Mouse (Mus musculus) limb, embryonic 13.5 days (tissue): Measurements from ENCODE around the gene Ric8b. TPM values are rescaled to one million over a fixed set of nuclear protein-coding genes. Genes with fewer than 3 reads are reported as not detected.
A peak's percentile ranks its signal among the peaks of the same experiment; 100 is the strongest.

Source experiments
- ATAC-seq: fragments of 200-750 bp; cut with Nextera tagmentation; 2 replicates; pipeline ENCODE4 v1.8.0; 2017; ENCODE audit warnings: low read depth, moderate number of reproducible peaks, moderate TSS enrichment; ENCODE audit not compliant: low FRiP score
- H3K27ac ChIP-seq: fragments of 300-500 bp; sonication (generic); 2 replicates; pipeline ENCODE4 v1.5.1; 2015; ENCODE audit warnings: inconsistent platforms, mild to moderate bottlenecking, moderate library complexity
- H3K27me3 ChIP-seq: fragments of 300-500 bp; sonication (generic); 2 replicates; pipeline ENCODE4 v1.6.1; 2015; ENCODE audit warnings: mild to moderate bottlenecking, inconsistent platforms
- H3K36me3 ChIP-seq: fragments of 300-500 bp; sonication (generic); 2 replicates; pipeline ENCODE4 v1.6.1; 2015; ENCODE audit warnings: inconsistent platforms, mild to moderate bottlenecking, moderate library complexity
- H3K4me1 ChIP-seq: fragments of 300-500 bp; sonication (generic); 2 replicates; pipeline ENCODE4 v1.6.1; 2015; ENCODE audit warnings: inconsistent platforms
- H3K4me2 ChIP-seq: fragments of 300-500 bp; sonication (generic); replicated peaks from 2 replicates; pipeline ENCODE4 v1.6.1; 2015; ENCODE audit warnings: inconsistent platforms, mild to moderate bottlenecking, moderate library complexity
- H3K4me3 ChIP-seq: fragments of 300-500 bp; sonication (generic); 2 replicates; pipeline ENCODE4 v1.5.1; 2015; ENCODE audit warnings: moderate library complexity, mild to moderate bottlenecking, inconsistent platforms
- H3K9ac ChIP-seq: fragments of 300-500 bp; sonication (generic); 2 replicates; pipeline ENCODE4 v1.6.1; 2015; ENCODE audit warnings: mild to moderate bottlenecking, inconsistent platforms
- H3K9me3 ChIP-seq: fragments of 300-500 bp; sonication (generic); 2 replicates; pipeline ENCODE4 v1.6.1; 2016; ENCODE audit warnings: inconsistent platforms
- WGBS: fragments of 180-500 bp; shearing (Covaris S2); methylation state at CpG from one replicate; pipeline ENCODE4 v1.1.7; 2015; 5-methylcytosine and 5-hydroxymethylcytosine counted together
- polyA plus RNA-seq: library from polyadenylated mRNA; unstranded; fragments of >200 nt; fragmentation: Nextera tagmentation; extraction: Ambion mirVana; gene quantifications from 2 replicates; pipeline ENCODE4 v1.2.1, GENCODE M21; 2015

Gene Ric8b
- 28.6 and 30.1 TPM in 2 replicates for polyA plus RNA-seq

- H3K27me3 ChIP-seq: no peaks in the 10 kb centered on the region
- peak within 1 kb of the TSS; percentile 95 for H3K27ac ChIP-seq
- peak within 1 kb of the TSS; percentile 90 for H3K9ac ChIP-seq
- peak; percentile 98 for ATAC-seq
- peaks cover 6% of the 10 kb centered on the region for H3K36me3 ChIP-seq
- peaks cover 31% of the 10 kb centered on the region for H3K4me1 ChIP-seq
- peak within 1 kb of the TSS; percentile 92 for H3K4me2 ChIP-seq
- WGBS: under 1% methylated on average over 50 of the region's 51 CpGs
- no peaks in the 10 kb centered on the region for H3K9me3 ChIP-seq
- H3K4me3 ChIP-seq: peak within 1 kb of the TSS; percentile 85
Observed at GRCm38 (mm10) chr10:84916810-84917730, at the start of gene Ric8b. TSS of gene Ric8b (plus strand) at chr10:84917616.

- H3K27ac ChIP-seq: no peak overlapping the region
- H3K27me3 ChIP-seq: no peaks in the 10 kb centered on the region
- H3K4me2 ChIP-seq: no peak overlapping the region
- H3K4me1 ChIP-seq: peaks cover 15% of the 10 kb centered on the region
- H3K9me3 ChIP-seq: no peaks in the 10 kb centered on the region
- no peak overlapping the region for H3K9ac ChIP-seq
- no peaks in the 10 kb centered on the region for H3K36me3 ChIP-seq
- H3K4me3 ChIP-seq: no peak overlapping the region
- 54% methylated on average over 12 of the region's 12 CpGs for WGBS
- no peak for ATAC-seq
Observed at GRCm38 (mm10) chr10:84871285-84871684, 46.1 kb upstream of the Ric8b start.

GRCm38 (mm10) chr10:84871921-84872320, 45.5 kb upstream of the Ric8b start:
- WGBS: 49% methylated on average over 4 of the region's 4 CpGs
- Histone ChIP-seq H3K4me1 (peaks cover 15% of the 10 kb centered on the region), H3K27me3 (no peaks in the 10 kb centered on the region), H3K4me3 (no peak overlapping the region), H3K9me3 (no peaks in the 10 kb centered on the region), H3K36me3 (no peaks in the 10 kb centered on the region), H3K27ac (no peak overlapping the region), H3K4me2 (no peak overlapping the region), H3K9ac (no peak overlapping the region)
- no peak for ATAC-seq

GRCm38 (mm10) chr10:84879823-84880571, 37.4 kb upstream of the Ric8b start:
- no peak overlapping the region for H3K27ac ChIP-seq
- no peak for ATAC-seq
- 76% methylated on average over 9 of the region's 9 CpGs for WGBS

GRCm38 (mm10) chr10:84882528-84882927, 34.9 kb upstream of the Ric8b start:
- H3K9me3 ChIP-seq: no peaks in the 10 kb centered on the region
- no peak overlapping the region for H3K9ac ChIP-seq
- no peaks in the 10 kb centered on the region for H3K36me3 ChIP-seq
- WGBS: 92% methylated on average over 2 of the region's 2 CpGs
- peaks cover 15% of the 10 kb centered on the region for H3K4me1 ChIP-seq
- H3K4me3 ChIP-seq: no peak overlapping the region
- H3K4me2 ChIP-seq: no peak overlapping the region
- no peak overlapping the region for H3K27ac ChIP-seq
- ATAC-seq: no peak
- H3K27me3 ChIP-seq: no peaks in the 10 kb centered on the region

More at GRCm38 (mm10) chr10:84879823-84880571, 37.4 kb upstream of the Ric8b start:
- peaks cover 4% of the 10 kb centered on the region; the same call in 1 of the 2 replicates for H3K4me1 ChIP-seq
- no peak overlapping the region for H3K9ac ChIP-seq
- no peaks in the 10 kb centered on the region for H3K36me3 ChIP-seq
- H3K4me2 ChIP-seq: no peak overlapping the region
- no peaks in the 10 kb centered on the region for H3K27me3 ChIP-seq
- no peaks in the 10 kb centered on the region for H3K9me3 ChIP-seq
- no peak overlapping the region for H3K4me3 ChIP-seq

- peaks cover 28% of the 10 kb centered on the region for H3K4me1 ChIP-seq
- no peak for ATAC-seq
- H3K9me3 ChIP-seq: no peaks in the 10 kb centered on the region
- no peak overlapping the region for H3K4me3 ChIP-seq
- H3K9ac ChIP-seq: no peak overlapping the region
- no peak overlapping the region for H3K4me2 ChIP-seq
- no peaks in the 10 kb centered on the region for H3K36me3 ChIP-seq
- H3K27ac ChIP-seq: no peak overlapping the region
- no peaks in the 10 kb centered on the region for H3K27me3 ChIP-seq
- WGBS: 66% methylated on average over 5 of the region's 5 CpGs
Observed at GRCm38 (mm10) chr10:84885341-84885884, 32.0 kb upstream of the Ric8b start.

- H3K4me2 ChIP-seq: no peak overlapping the region
- no peaks in the 10 kb centered on the region for H3K9me3 ChIP-seq
- H3K27me3 ChIP-seq: no peaks in the 10 kb centered on the region
- no peaks in the 10 kb centered on the region for H3K36me3 ChIP-seq
- H3K4me3 ChIP-seq: no peak overlapping the region
- peaks cover 28% of the 10 kb centered on the region for H3K4me1 ChIP-seq
- no peak for ATAC-seq
- 19% methylated on average over 6 of the region's 6 CpGs for WGBS
- H3K27ac ChIP-seq: no peak overlapping the region
- no peak overlapping the region for H3K9ac ChIP-seq
Observed at GRCm38 (mm10) chr10:84886221-84886627, 31.2 kb upstream of the Ric8b start.

- 85% methylated on average over 8 of the region's 8 CpGs for WGBS
Observed at GRCm38 (mm10) chr10:84886785-84887184, 30.6 kb upstream of the Ric8b start.

GRCm38 (mm10) chr10:84889096-84889846, 28.1 kb upstream of the Ric8b start:
- ATAC-seq: no peak
- Histone ChIP-seq H3K9ac (no peak overlapping the region), H3K36me3 (no peaks in the 10 kb centered on the region), H3K9me3 (no peaks in the 10 kb centered on the region), H3K27ac (no peak overlapping the region), H3K4me2 (no peak overlapping the region), H3K4me1 (peaks cover 24% of the 10 kb centered on the region), H3K4me3 (no peak overlapping the region), H3K27me3 (no peaks in the 10 kb centered on the region)
- 38% methylated on average over 4 of the region's 4 CpGs for WGBS

More at GRCm38 (mm10) chr10:84886785-84887184, 30.6 kb upstream of the Ric8b start:
- no peak overlapping the region for H3K4me2 ChIP-seq
- H3K4me3 ChIP-seq: no peak overlapping the region
- no peak overlapping the region for H3K27ac ChIP-seq
- H3K9ac ChIP-seq: no peak overlapping the region
- no peaks in the 10 kb centered on the region for H3K27me3 ChIP-seq
- no peak for ATAC-seq
- no peaks in the 10 kb centered on the region for H3K9me3 ChIP-seq
- H3K36me3 ChIP-seq: no peaks in the 10 kb centered on the region
- peaks cover 28% of the 10 kb centered on the region for H3K4me1 ChIP-seq

GRCm38 (mm10) chr10:84895810-84896358, 21.5 kb upstream of the Ric8b start:
- Histone ChIP-seq H3K4me1 (peaks cover 11% of the 10 kb centered on the region; the same call in 1 of the 2 replicates), H3K4me2 (no peak overlapping the region), H3K36me3 (no peaks in the 10 kb centered on the region), H3K27ac (no peak overlapping the region), H3K9me3 (no peaks in the 10 kb centered on the region), H3K27me3 (no peaks in the 10 kb centered on the region), H3K4me3 (no peak overlapping the region), H3K9ac (no peak overlapping the region)
- ATAC-seq: no peak
- 90% methylated on average over 10 of the region's 10 CpGs for WGBS
